Mouse (Mus musculus): ENCODE measurements around the gene Slc17a3. TPM values are rescaled to one million over a fixed set of nuclear protein-coding genes. Genes with fewer than 3 reads are reported as not detected.
A peak's percentile ranks its signal among the peaks of the same experiment; 100 is the strongest.

Gene Slc17a3
- polyA plus RNA-seq, 1 experiment from 2014 or later = not detected

DNA sequence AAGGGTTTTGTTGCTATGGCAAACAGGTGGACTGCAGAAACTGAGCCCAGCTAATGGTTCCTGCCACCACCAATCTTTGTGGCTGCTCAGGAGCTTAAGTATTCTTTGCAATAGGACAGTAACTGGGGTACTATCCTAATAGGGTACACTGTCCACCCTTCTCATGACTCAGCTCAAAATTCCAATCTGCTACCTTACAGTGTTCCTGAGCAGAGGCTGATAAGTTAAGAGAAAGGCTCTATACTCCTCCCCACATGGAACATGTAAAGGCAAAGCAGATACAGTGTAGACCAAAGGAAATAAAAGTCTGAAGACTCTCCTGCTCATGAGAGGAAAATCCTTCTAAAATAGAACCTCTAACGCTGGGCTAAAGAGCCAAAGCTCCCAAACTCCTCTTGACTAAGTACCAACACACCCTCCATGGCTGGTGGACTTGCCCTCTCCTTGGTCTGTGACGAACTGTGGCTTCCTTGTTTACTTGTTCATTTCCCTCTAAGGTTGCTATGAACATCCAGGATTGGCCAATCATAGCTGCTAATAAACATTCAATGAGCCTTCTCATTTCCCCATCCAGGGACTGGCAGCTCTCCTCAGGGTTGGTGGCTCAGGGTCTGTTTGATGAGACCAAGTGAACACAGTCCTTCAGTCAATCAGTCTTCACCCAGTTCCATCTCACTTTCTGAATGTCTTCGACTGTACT lies 47.9 kb downstream of the Slc17a3 start:
- Histone ChIP-seq H3K9me3 (replicated peaks) (no peaks in the 10 kb centered on the region), H3K27me3 (ENCODE audit: low read depth, poor library complexity, severe bottlenecking) (no peaks in the 10 kb centered on the region), H3K27ac (no peak overlapping the region), H3K36me3 (no peaks in the 10 kb centered on the region), H3K4me1 (peaks cover 20% of the 10 kb centered on the region), H3K4me3 (no peak overlapping the region)
- WGBS = 86% methylated on average over 3 of the region's 3 CpGs
- no peak for DNase-seq (ENCODE audit: low spot score)

DNA sequence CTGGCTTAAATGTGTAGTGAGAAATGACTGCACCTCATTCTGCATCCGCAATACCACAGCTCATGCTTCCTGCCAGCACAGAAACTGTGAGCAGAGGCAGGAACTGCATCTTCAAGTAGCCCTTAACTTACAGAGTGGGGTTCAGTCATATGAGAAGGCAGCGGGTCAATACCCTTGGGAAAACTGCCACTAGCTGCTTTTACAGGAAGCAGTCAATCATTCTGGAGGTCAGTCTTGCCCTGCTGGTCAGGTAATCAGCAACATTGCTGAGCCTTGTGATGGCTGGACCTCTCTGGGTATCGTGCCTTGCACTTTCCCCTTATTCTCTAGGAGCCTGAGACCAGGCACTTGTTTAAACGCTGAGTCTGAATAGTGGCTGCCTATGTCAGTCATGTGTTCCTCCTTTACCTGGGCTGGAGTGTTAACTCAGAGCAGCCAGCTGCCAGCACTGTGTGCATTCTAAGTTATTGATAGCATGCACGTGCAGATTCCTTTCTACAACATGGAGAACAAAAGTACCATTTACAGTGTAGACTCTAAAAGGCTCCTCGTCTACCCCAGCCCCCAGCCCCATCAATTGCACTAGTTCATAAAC lies 49.9 kb downstream of the Slc17a3 start:
- Histone ChIP-seq H3K36me3 (no peaks in the 10 kb centered on the region), H3K9me3 (replicated peaks) (no peaks in the 10 kb centered on the region), H3K27me3 (ENCODE audit: low read depth, poor library complexity, severe bottlenecking) (no peaks in the 10 kb centered on the region), H3K4me3 (no peak overlapping the region), H3K27ac (peak overlapping the region; percentile 56), H3K4me1 (peaks cover 16% of the 10 kb centered on the region)
- DNase-seq (ENCODE audit: low spot score) = peak; percentile 33
- WGBS = 65% methylated on average over 6 of the region's 6 CpGs

DNA sequence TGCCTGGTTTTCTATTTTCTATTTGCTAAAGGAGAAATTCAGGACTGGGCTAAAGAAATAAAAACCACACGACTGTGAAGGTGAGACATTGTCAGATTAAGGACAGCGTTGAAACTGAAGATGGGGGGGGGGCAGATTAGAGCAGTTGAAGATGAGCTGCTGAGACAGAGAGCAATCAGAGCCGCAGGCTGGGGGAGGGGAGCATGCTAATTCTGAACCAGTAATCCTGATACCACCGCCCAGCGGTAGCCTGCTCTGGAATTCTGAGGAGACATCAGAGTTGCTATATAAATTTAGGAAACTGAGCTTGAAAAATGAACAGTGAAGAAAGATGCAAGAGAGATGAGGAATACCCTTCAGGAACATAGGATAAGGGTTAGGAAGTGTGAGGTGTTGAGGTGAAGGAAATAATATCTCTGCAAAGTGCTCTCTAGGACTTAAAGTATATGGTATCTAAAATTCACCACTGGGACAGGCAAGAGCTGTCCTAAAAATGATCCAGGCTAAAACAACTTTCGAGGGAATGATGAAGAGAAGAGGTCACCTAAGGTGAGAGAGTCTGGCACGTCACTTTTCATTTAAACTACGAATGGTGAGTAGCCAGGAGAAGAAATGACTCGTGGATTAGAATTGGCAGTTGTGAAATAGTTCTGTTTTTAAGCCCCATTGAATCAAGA lies 53.5 kb downstream of the Slc17a3 start:
- peaks cover 16% of the 10 kb centered on the region for H3K4me1 ChIP-seq
- no peaks in the 10 kb centered on the region for H3K36me3 ChIP-seq
- H3K27ac ChIP-seq = no peak overlapping the region
- no peak for DNase-seq (ENCODE audit: low spot score)
- no peaks in the 10 kb centered on the region for H3K27me3 ChIP-seq (ENCODE audit: low read depth, poor library complexity, severe bottlenecking)
- no peaks in the 10 kb centered on the region for H3K9me3 ChIP-seq (replicated peaks)
- no peak overlapping the region for H3K4me3 ChIP-seq
- WGBS = 45% methylated on average over 9 of the region's 9 CpGs

DNA sequence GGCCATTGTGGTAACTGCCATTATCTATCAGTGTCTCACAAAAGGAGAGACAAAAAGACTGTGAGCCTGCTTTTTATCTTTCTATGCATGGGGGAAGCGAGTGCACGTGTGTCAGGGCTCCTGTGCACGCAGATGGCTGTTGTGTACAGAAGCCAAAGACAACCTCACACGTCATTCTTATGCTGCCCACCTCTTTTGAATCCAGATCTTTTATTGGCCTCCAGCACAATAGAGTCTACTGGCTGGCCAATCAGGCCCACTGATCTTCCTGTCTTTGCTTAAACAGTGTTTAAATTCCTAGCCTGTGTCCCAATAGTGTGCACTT lies 54.0 kb downstream of the Slc17a3 start:
- Histone ChIP-seq H3K4me3 (no peak overlapping the region), H3K9me3 (replicated peaks) (no peaks in the 10 kb centered on the region), H3K27ac (no peak overlapping the region), H3K4me1 (peaks cover 16% of the 10 kb centered on the region), H3K36me3 (no peaks in the 10 kb centered on the region), H3K27me3 (ENCODE audit: low read depth, poor library complexity, severe bottlenecking) (no peaks in the 10 kb centered on the region)
- DNase-seq (ENCODE audit: low spot score) = no peak
- WGBS = 80% methylated on average over 4 of the region's 4 CpGs

DNA sequence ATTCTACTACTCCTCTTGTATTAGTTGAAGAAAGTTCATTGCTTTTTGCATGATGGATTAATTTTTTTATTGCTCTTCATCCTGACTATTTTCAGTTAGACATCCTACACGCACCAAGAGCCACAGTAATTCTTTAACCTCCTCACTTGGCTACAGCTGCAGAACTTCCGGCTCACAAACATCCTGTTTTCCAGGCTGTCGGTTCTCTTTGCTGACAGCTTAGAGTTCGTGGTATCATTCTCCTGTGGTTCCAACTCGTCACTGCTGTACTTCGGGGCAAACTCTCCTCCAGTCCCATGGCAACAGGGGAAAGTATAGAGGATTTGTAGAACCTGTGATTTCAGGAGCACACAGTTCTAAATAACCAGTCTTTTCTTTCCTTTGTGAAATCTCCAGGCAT lies 59.0 kb downstream of the Slc17a3 start:
- DNase-seq (ENCODE audit: low spot score) = no peak
- no peaks in the 10 kb centered on the region for H3K4me1 ChIP-seq
- no peaks in the 10 kb centered on the region for H3K9me3 ChIP-seq (replicated peaks)
- no peak overlapping the region for H3K4me3 ChIP-seq
- H3K27ac ChIP-seq = no peak overlapping the region
- H3K36me3 ChIP-seq = no peaks in the 10 kb centered on the region
- 74% methylated on average over 6 of the region's 6 CpGs for WGBS
- H3K27me3 ChIP-seq (ENCODE audit: low read depth, poor library complexity, severe bottlenecking) = no peaks in the 10 kb centered on the region

DNA sequence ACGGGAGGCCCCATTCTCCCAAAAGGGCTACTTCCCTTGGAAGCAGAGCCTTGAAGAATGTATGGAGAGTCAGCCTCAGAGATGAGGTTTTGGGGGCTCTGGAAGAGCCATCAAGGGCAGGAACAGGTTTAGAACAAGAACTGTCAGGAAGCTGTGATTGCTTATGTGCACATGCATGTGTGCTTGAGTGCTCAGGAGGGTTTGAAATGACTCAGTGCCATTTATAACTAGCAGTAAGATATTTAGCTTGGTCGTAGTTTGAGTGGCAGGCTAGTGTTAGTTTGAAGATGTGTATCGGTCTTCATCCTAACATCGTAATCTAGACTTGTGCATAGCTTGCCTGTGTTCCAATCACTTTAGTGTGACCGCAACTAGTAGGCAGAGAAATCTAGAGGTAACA lies 67.7 kb downstream of the Slc17a3 start:
- Histone ChIP-seq H3K4me3 (no peak overlapping the region), H3K9me3 (replicated peaks) (no peaks in the 10 kb centered on the region), H3K4me1 (no peaks in the 10 kb centered on the region), H3K27me3 (ENCODE audit: low read depth, poor library complexity, severe bottlenecking) (no peaks in the 10 kb centered on the region), H3K36me3 (no peaks in the 10 kb centered on the region), H3K27ac (no peak overlapping the region)
- DNase-seq (ENCODE audit: low spot score) = no peak
- 97% methylated on average over 5 of the region's 5 CpGs for WGBS

DNA sequence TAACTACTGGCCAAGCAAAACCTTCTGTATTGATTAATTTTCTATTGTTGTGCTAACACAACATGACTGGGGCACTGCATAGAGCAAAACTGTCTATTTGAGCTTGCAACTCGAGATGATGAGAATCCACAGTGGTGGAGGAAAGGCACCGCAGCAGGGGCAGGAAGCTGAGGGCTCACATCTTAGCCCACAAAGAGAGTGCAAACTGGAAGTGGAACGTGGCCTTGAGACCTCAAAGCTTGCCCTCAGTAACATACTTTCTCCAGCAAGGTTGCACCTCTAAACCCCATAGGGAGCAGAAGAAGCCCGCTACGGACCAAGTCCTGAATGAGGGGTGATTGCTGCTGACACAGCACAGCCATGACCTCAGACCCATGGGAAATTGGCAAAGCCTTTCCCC lies 70.9 kb downstream of the Slc17a3 start:
- no peaks in the 10 kb centered on the region for H3K9me3 ChIP-seq (replicated peaks)
- H3K27me3 ChIP-seq (ENCODE audit: low read depth, poor library complexity, severe bottlenecking) = no peaks in the 10 kb centered on the region
- H3K36me3 ChIP-seq = no peaks in the 10 kb centered on the region
- no peaks in the 10 kb centered on the region for H3K4me1 ChIP-seq
- WGBS = 87% methylated on average over 5 of the region's 5 CpGs
- H3K4me3 ChIP-seq = no peak overlapping the region
- no peak overlapping the region for H3K27ac ChIP-seq
- no peak for DNase-seq (ENCODE audit: low spot score)

Other genes starting within 250 kb of the Slc17a3 start
- 2.3 and 4.2 TPM in 2 replicates for gene Hist1h2be, start 218.3 kb upstream of the Slc17a3 start, polyA plus RNA-seq (2016; fragmentation: Nextera tagmentation; extraction: Ambion mirVana)
- 19.6 and 20.6 TPM in 2 replicates for gene Hist1h1e, start 216.9 kb upstream of the Slc17a3 start, polyA plus RNA-seq (2016; fragmentation: Nextera tagmentation; extraction: Ambion mirVana)
- gene Hist1h2ac, start 155.5 kb upstream of the Slc17a3 start, polyA plus RNA-seq (2016; fragmentation: Nextera tagmentation; extraction: Ambion mirVana) = 0.60 and 0.98 TPM in 2 replicates
- 16.9 and 17.0 TPM in 2 replicates for gene Hist1h2bc, start 155.2 kb upstream of the Slc17a3 start, polyA plus RNA-seq (2016; fragmentation: Nextera tagmentation; extraction: Ambion mirVana)
- 0.26 TPM in 1 of 2 replicates, not detected in the other for gene Hist1h1t, start 143.6 kb upstream of the Slc17a3 start, polyA plus RNA-seq (2016; fragmentation: Nextera tagmentation; extraction: Ambion mirVana)
- 6.4 and 6.5 TPM in 2 replicates for gene Hist1h4c, start 141.0 kb upstream of the Slc17a3 start, polyA plus RNA-seq (2016; fragmentation: Nextera tagmentation; extraction: Ambion mirVana)
- 1.6 and 2.0 TPM in 2 replicates for gene Hfe, start 128.6 kb upstream of the Slc17a3 start, polyA plus RNA-seq (2016; fragmentation: Nextera tagmentation; extraction: Ambion mirVana)
- gene Hist1h1c, start 100.6 kb upstream of the Slc17a3 start, polyA plus RNA-seq (2016; fragmentation: Nextera tagmentation; extraction: Ambion mirVana) = 8.6 and 11.8 TPM in 2 replicates
- 9.6 TPM in 2 replicates for gene Hist1h3c, start 93.8 kb upstream of the Slc17a3 start, polyA plus RNA-seq (2016; fragmentation: Nextera tagmentation; extraction: Ambion mirVana)
- 3.5 and 3.7 TPM in 2 replicates for gene Hist1h2bb, start 92.7 kb upstream of the Slc17a3 start, polyA plus RNA-seq (2016; fragmentation: Nextera tagmentation; extraction: Ambion mirVana)
- gene Hist1h2ab, start 88.3 kb upstream of the Slc17a3 start, polyA plus RNA-seq (2016; fragmentation: Nextera tagmentation; extraction: Ambion mirVana) = 55.9 and 60.6 TPM in 2 replicates
- gene Hist1h3b, start 87.2 kb upstream of the Slc17a3 start, polyA plus RNA-seq (2016; fragmentation: Nextera tagmentation; extraction: Ambion mirVana) = 6.3 and 9.7 TPM in 2 replicates
- 4.4 and 5.9 TPM in 2 replicates for gene Hist1h4b, start 82.4 kb upstream of the Slc17a3 start, polyA plus RNA-seq (2016; fragmentation: Nextera tagmentation; extraction: Ambion mirVana)
- gene Hist1h4a, start 78.2 kb upstream of the Slc17a3 start, polyA plus RNA-seq (2016; fragmentation: Nextera tagmentation; extraction: Ambion mirVana) = 0.51 and 0.62 TPM in 2 replicates
- gene Hist1h3a, start 77.0 kb upstream of the Slc17a3 start, polyA plus RNA-seq (2016; fragmentation: Nextera tagmentation; extraction: Ambion mirVana) = 3.0 and 5.3 TPM in 2 replicates
- 2.1 and 4.0 TPM in 2 replicates for gene Hist1h1a, start 75.8 kb upstream of the Slc17a3 start, polyA plus RNA-seq (2016; fragmentation: Nextera tagmentation; extraction: Ambion mirVana)
- not detected in 2 replicates for gene Trim38, start 69.5 kb upstream of the Slc17a3 start, polyA plus RNA-seq (2016; fragmentation: Nextera tagmentation; extraction: Ambion mirVana)
- 0.04 TPM in 1 of 2 replicates, not detected in the other for gene Slc17a2, start 32.4 kb upstream of the Slc17a3 start, polyA plus RNA-seq (2016; fragmentation: Nextera tagmentation; extraction: Ambion mirVana)
- not detected in 2 replicates for gene Slc17a1, start 28.3 kb downstream of the Slc17a3 start, polyA plus RNA-seq (2016; fragmentation: Nextera tagmentation; extraction: Ambion mirVana)
- not detected in 2 replicates for gene Slc17a4, start 75.6 kb downstream of the Slc17a3 start, polyA plus RNA-seq (2016; fragmentation: Nextera tagmentation; extraction: Ambion mirVana)
- gene Hist1h2ba, start 94.7 kb downstream of the Slc17a3 start, polyA plus RNA-seq (2016; fragmentation: Nextera tagmentation; extraction: Ambion mirVana) = not detected in 2 replicates
- not detected in 2 replicates for gene Hist1h2aa, start 95.0 kb downstream of the Slc17a3 start, polyA plus RNA-seq (2016; fragmentation: Nextera tagmentation; extraction: Ambion mirVana)
- not detected in 2 replicates for gene Scgn, start 151.8 kb downstream of the Slc17a3 start, polyA plus RNA-seq (2016; fragmentation: Nextera tagmentation; extraction: Ambion mirVana)

Data from limb, embryonic 10.5 days (tissue).